Mouse (Mus musculus) midbrain, embryonic 16.5 days (tissue): Measurements from ENCODE around the gene Aox4. TPM values are rescaled to one million over a fixed set of nuclear protein-coding genes. Genes with fewer than 3 reads are reported as not detected.

Experiments used
- ATAC-seq: fragments of 200-750 bp; cut with Nextera tagmentation; 2 replicates; pipeline ENCODE4 v1.8.0; 2017; ENCODE audit warnings: moderate TSS enrichment
- H3K27ac ChIP-seq: fragments of 300-500 bp; sonication (generic); 2 replicates; pipeline ENCODE4 v1.5.1; 2014; ENCODE audit warnings: mild to moderate bottlenecking, low read length, mixed read lengths
- H3K27me3 ChIP-seq: fragments of 300-500 bp; sonication (generic); 2 replicates; pipeline ENCODE4 v1.6.1; 2014; ENCODE audit warnings: low read depth, low read length, mixed read lengths; ENCODE audit not compliant: control insufficient read depth, insufficient read depth
- H3K36me3 ChIP-seq: fragments of 300-500 bp; sonication (generic); 2 replicates; pipeline ENCODE4 v1.6.1; 2014; ENCODE audit warnings: mild to moderate bottlenecking, low read length, moderate library complexity, mixed read lengths; ENCODE audit not compliant: control insufficient read depth, insufficient read depth
- H3K4me1 ChIP-seq: fragments of 300-500 bp; sonication (generic); 2 replicates; pipeline ENCODE4 v1.6.1; 2014; ENCODE audit warnings: mild to moderate bottlenecking, low read length, mixed read lengths; ENCODE audit not compliant: control insufficient read depth, insufficient read depth
- H3K4me2 ChIP-seq: fragments of 300-500 bp; sonication (generic); 2 replicates; pipeline ENCODE4 v1.6.1; 2014; ENCODE audit warnings: mild to moderate bottlenecking, low read length, mixed read lengths
- H3K4me3 ChIP-seq: fragments of 300-500 bp; sonication (generic); 2 replicates; pipeline ENCODE4 v1.5.1; 2014; ENCODE audit warnings: low read depth, mild to moderate bottlenecking, low read length, moderate library complexity, mixed read lengths
- H3K9ac ChIP-seq: fragments of 300-500 bp; sonication (generic); 2 replicates; pipeline ENCODE4 v1.6.1; 2014; ENCODE audit warnings: low read depth, low read length, mixed read lengths
- H3K9me3 ChIP-seq: fragments of 300-500 bp; sonication (generic); replicated peaks from 2 replicates; pipeline ENCODE4 v1.6.1; 2014; ENCODE audit warnings: mild to moderate bottlenecking, low read length, mixed read lengths; ENCODE audit not compliant: control insufficient read depth, poor library complexity, severe bottlenecking
- WGBS: fragments of 180-500 bp; shearing (Covaris S2); extraction: QIAGEN DNeasy Blood & Tissue Kit; methylation state at CpG from one replicate; pipeline ENCODE4 v1.1.7; 2014; 5-methylcytosine and 5-hydroxymethylcytosine counted together
- polyA plus RNA-seq: library from polyadenylated mRNA; unstranded; fragments of >200 nt; fragmentation: Nextera tagmentation; extraction: Ambion mirVana; gene quantifications from 2 replicates; pipeline ENCODE4 v1.2.1, GENCODE M21; 2015

Aox4 gene
- 0.28 and 0.53 TPM in 2 replicates for polyA plus RNA-seq

DNA sequence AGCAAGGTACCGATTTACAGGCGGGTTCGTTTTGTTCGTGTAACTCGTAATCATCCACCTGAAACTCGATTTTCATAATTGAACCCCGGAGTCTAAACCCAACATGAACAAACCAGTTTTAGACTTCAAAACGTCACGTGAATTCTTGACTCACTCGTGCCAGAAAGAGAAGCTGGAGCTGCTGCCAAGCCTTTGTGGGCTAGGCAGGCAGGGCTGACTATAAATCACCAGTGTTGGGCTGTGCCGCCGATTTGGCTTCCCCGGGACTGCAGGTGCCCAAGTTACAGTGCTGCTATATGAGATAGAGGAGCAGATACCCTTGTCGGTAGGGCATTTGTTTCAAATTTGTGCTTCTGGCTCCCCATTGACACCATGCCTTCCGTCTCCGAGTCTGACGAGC lies at the start of gene Aox4:
TSS of gene Aox4 (plus strand) at position 195 of the 400 bp plus-strand sequence.
- Histone ChIP-seq H3K9ac (no peak within 1 kb of the TSS), H3K36me3 (no peaks in the 10 kb centered on the region), H3K27me3 (no peaks in the 10 kb centered on the region), H3K4me1 (no peaks in the 10 kb centered on the region), H3K9me3 (no peaks in the 10 kb centered on the region), H3K27ac (no peak within 1 kb of the TSS), H3K4me3 (no peak within 1 kb of the TSS), H3K4me2 (no peak within 1 kb of the TSS)
- no peak for ATAC-seq
- WGBS: 84% methylated on average over 17 of the region's 17 CpGs

DNA sequence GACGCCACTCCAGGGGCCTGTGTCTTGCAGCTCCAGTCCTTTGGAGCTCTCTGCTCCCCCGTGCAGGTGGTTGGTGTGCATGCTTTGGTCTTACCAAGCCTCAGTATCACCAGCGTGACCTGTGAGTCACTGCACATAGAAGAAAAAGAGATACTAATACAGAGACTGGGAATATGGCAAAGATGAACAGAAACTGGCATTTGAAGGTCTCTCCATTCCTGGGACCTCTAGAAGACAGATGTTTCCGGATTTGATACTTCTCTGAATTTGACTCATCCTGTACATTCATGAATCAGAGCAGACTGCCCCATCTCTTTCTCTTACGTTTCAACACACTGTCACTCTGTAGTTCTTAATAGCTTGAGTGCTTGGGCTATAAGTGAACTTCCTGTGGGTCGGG lies 40.3 kb upstream of the Aox4 start:
- H3K9ac ChIP-seq: no peak overlapping the region
- ATAC-seq: no peak
- no peaks in the 10 kb centered on the region for H3K36me3 ChIP-seq
- no peaks in the 10 kb centered on the region for H3K27me3 ChIP-seq
- H3K4me3 ChIP-seq: no peak overlapping the region
- H3K9me3 ChIP-seq: no peaks in the 10 kb centered on the region
- 83% methylated on average over 6 of the region's 6 CpGs for WGBS
- no peak overlapping the region for H3K27ac ChIP-seq
- H3K4me1 ChIP-seq: no peaks in the 10 kb centered on the region
- no peak overlapping the region for H3K4me2 ChIP-seq

DNA sequence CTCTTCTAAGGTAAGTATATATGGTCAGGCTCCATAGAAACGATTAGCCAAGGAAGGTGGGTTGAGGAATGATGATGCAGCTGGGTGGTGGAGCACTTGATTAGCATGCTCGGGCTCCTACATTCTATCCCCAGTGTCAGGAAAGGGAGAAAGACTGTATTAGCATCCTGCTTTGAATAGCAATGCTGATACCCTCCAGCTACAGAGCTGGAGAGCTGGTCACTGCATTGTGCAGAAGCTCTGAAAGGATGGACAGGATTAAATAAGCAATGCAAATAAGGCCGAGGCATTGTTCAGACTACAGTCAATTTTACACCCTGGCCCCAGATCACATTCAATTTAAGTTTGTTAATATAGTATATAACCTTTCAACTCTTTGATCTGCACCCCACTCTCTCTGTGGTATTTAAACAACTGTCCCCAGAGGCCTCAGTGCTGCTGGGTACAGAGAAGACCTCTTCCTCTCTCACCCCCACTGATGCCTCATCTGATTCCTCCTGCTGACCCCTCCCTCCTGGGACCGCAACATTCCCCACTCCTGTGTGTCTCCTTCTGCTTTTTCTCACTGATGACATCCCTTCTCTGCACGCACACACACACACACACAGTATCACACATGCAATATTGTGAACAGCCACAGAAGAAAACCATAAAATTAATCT lies 21.6 kb upstream of the Aox4 start:
- Histone ChIP-seq H3K9ac (no peak overlapping the region), H3K4me1 (peaks cover 4% of the 10 kb centered on the region; the same call in 1 of the 2 replicates), H3K27me3 (no peaks in the 10 kb centered on the region), H3K4me3 (no peak overlapping the region), H3K4me2 (no peak overlapping the region), H3K9me3 (no peaks in the 10 kb centered on the region), H3K36me3 (no peaks in the 10 kb centered on the region), H3K27ac (no peak overlapping the region)
- 23% methylated on average over 5 of the region's 5 CpGs for WGBS
- peak; percentile 36; the same call in 1 of the 2 replicates for ATAC-seq

DNA sequence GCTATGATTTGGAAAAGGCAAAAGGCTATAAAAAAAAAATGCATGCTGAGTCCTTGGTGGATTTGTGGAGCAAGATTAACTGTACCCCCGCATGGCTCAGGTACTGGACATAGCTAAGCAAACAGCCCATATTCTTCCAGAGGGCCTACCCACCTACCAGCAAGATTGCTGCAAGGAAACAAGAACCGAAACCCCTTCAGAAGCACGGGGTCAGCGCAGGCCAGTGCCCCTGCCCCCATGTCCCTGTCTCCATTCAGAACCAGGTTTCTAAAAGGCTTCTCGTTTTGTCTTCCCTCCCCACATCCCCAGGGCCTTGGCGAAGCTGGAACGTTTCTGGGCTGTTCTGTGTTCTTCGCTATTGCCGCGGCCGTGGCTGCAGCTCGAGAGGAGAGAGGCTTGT lies 15.9 kb upstream of the Aox4 start:
- Histone ChIP-seq H3K27ac (no peak overlapping the region), H3K4me1 (no peaks in the 10 kb centered on the region), H3K9me3 (no peaks in the 10 kb centered on the region), H3K27me3 (no peaks in the 10 kb centered on the region), H3K9ac (no peak overlapping the region), H3K36me3 (no peaks in the 10 kb centered on the region), H3K4me2 (no peak overlapping the region), H3K4me3 (no peak overlapping the region)
- ATAC-seq: no peak
- 88% methylated on average over 12 of the region's 12 CpGs for WGBS

DNA sequence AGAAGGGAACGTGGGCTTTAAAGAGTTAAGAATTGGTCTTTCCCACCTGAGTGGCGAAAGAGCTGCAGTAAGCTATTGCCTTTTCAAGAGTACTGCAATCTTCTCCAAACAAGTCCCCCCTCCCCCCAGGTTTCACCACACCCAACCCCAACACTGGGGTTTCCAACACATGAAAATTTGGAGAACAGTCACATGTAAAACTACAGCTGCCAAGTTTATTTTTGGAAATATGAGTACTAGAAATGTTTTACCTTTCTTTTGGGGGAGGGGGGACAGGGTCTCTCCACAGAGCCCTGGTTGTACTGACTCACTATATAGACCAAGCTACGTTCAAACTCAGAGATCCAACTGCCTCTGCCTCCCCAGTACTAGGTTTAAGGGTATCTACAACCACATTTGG lies 15.2 kb upstream of the Aox4 start:
- H3K9me3 ChIP-seq: no peaks in the 10 kb centered on the region
- WGBS: 78% methylated on average over 3 of the region's 3 CpGs
- no peak overlapping the region for H3K4me3 ChIP-seq
- no peak overlapping the region for H3K27ac ChIP-seq
- H3K36me3 ChIP-seq: no peaks in the 10 kb centered on the region
- no peak for ATAC-seq
- no peak overlapping the region for H3K9ac ChIP-seq
- no peak overlapping the region for H3K4me2 ChIP-seq
- H3K27me3 ChIP-seq: no peaks in the 10 kb centered on the region
- H3K4me1 ChIP-seq: no peaks in the 10 kb centered on the region

DNA sequence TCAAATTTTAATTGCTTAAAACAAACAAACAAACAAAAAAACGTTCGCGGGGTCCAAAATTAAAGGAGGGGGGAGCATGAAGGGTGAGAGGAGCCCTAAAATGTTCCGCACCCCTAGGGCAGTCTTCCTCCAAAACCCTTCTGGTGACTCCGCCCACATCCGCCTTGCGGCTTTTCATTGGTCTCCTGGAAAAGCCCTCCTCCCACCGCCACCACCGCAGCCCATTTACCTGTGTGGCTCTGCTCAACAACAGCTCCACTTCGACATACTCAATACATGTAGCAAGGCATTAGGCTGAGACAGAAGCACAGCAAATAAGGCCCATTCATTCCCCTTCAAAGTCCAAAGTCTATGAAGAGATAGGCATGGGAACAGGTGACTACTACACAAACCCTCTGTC lies 14.7 kb upstream of the Aox4 start:
- H3K36me3 ChIP-seq: no peaks in the 10 kb centered on the region
- no peaks in the 10 kb centered on the region for H3K9me3 ChIP-seq
- H3K9ac ChIP-seq: no peak overlapping the region
- 18% methylated on average over 10 of the region's 10 CpGs for WGBS
- no peaks in the 10 kb centered on the region for H3K27me3 ChIP-seq
- no peaks in the 10 kb centered on the region for H3K4me1 ChIP-seq
- H3K27ac ChIP-seq: no peak overlapping the region
- no peak for ATAC-seq
- no peak overlapping the region for H3K4me3 ChIP-seq
- 0 out of 2 replicates have a peak overlapping the region, but pooled peaks have one; percentile 27 for H3K4me2 ChIP-seq

DNA sequence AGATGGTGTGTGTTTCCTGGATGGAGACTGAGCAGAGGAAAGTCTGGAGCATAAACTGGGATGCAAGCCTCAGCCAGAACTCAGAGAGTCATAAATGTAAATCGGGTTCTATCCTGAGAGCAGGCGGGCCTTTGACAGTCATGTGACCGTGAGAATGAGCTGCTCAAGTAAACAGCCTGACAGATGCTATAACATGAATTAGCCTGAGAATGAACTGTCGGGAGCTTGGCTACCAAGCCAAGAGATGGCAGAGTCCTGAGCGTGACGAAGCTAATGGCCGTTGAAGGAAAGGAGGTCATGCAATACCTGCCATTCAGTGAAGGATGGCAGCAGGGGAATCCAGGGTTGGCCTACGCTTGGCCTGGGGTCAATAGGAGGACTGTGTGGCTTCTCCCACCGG lies 13.2 kb upstream of the Aox4 start:
- no peak for ATAC-seq
- Histone ChIP-seq H3K27me3 (no peaks in the 10 kb centered on the region), H3K4me3 (no peak overlapping the region), H3K9me3 (no peaks in the 10 kb centered on the region), H3K4me2 (no peak overlapping the region), H3K4me1 (no peaks in the 10 kb centered on the region), H3K9ac (no peak overlapping the region), H3K36me3 (no peaks in the 10 kb centered on the region), H3K27ac (no peak overlapping the region)
- WGBS: 80% methylated on average over 9 of the region's 9 CpGs

DNA sequence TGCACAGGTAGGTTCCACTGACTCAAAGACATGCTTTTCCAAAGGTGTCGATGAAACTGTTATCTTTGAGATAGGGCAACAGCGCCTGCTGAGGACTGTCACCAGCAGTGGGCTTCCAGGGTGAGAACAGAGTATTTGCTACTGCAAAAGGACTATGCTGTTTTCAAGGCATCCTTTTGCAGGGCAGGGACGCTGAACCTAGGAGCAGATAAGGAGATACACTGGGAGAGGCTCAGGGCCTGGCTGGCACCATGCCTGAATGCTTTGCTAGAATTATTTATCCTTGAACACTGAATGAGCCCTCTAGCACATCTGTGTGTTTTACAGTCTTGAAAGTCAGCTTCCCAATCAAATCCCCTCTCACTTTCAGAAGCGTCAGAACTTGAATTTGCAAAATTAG lies 11.8 kb upstream of the Aox4 start:
- no peaks in the 10 kb centered on the region for H3K36me3 ChIP-seq
- ATAC-seq: no peak
- H3K4me3 ChIP-seq: no peak overlapping the region
- 77% methylated on average over 4 of the region's 4 CpGs for whole genome bisulfite sequencing
- H3K9me3 ChIP-seq: no peaks in the 10 kb centered on the region
- no peak overlapping the region for H3K27ac ChIP-seq
- H3K4me1 ChIP-seq: no peaks in the 10 kb centered on the region
- no peak overlapping the region for H3K4me2 ChIP-seq
- no peak overlapping the region for H3K9ac ChIP-seq
- no peaks in the 10 kb centered on the region for H3K27me3 ChIP-seq

DNA sequence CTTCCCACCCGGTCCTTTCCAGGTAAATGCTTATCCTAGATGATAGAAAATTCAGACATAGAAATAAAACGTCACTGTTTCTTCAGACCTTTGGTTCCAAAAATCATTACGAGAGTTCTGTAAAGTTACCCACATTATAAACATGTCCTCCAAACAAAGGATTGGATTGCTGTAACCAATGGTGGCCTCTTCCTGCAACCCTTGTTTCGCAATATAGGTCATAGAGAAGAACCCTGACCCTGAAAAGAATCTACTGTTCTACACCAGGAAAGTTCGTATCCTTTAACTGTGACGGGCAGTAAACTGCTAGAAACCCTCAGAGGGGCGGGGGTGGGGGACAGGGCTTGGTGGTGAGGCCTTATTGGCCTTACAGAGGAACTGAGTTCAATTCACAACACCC lies 2.6 kb downstream of the Aox4 start:
- ATAC-seq: no peak
- H3K36me3 ChIP-seq: no peaks in the 10 kb centered on the region
- WGBS: 90% methylated on average over 7 of the region's 7 CpGs
- H3K4me3 ChIP-seq: no peak overlapping the region
- H3K9me3 ChIP-seq: no peaks in the 10 kb centered on the region
- H3K27ac ChIP-seq: no peak overlapping the region
- no peak overlapping the region for H3K4me2 ChIP-seq
- H3K27me3 ChIP-seq: no peaks in the 10 kb centered on the region
- H3K9ac ChIP-seq: no peak overlapping the region
- no peaks in the 10 kb centered on the region for H3K4me1 ChIP-seq
